Mouse (Mus musculus): ENCODE data around the gene Zfp800. TPM values are rescaled to one million over a fixed set of nuclear protein-coding genes. Genes with fewer than 3 reads are reported as not detected.

The Zfp800 gene
- polyA plus RNA-seq, 1 experiment from 2014 or later, result 23.3 TPM

GRCm38 (mm10) chr6:28396051-28396852 lies 1.6 kb downstream of the Zfp800 start:
- ATAC-seq (ENCODE audit: insufficient number of reproducible peaks, low FRiP score, low TSS enrichment, low read depth), result no peak
- 29% methylated on average over 15 of the region's 15 CpGs for WGBS
- Histone ChIP-seq H3K27me3 (peaks cover 25% of the 10 kb centered on the region), H3K4me2 (replicated peaks) (peak overlapping the region; percentile 89; the same call in 1 of the 2 replicates), H3K27ac (replicated peaks) (no peak overlapping the region), H3K36me3 (no peaks in the 10 kb centered on the region), H3K9ac (no peak overlapping the region), H3K4me3 (replicated peaks) (peak overlapping the region; percentile 45; the same call in 1 of the 2 replicates), H3K4me1 (peaks cover 6% of the 10 kb centered on the region; the same call in 1 of the 2 replicates), H3K9me3 (replicated peaks) (peaks cover 3% of the 10 kb centered on the region; the same call in 1 of the 2 replicates)

- ATAC-seq (ENCODE audit: insufficient number of reproducible peaks, low FRiP score, low TSS enrichment, low read depth), result no peak
- H3K4me3 ChIP-seq (replicated peaks), result no peak overlapping the region
- no peak overlapping the region for H3K9ac ChIP-seq
- no peaks in the 10 kb centered on the region; the same call in 1 of the 2 replicates for H3K27me3 ChIP-seq
- no peaks in the 10 kb centered on the region for H3K4me1 ChIP-seq
- H3K4me2 ChIP-seq (replicated peaks), result no peak overlapping the region
- 83% methylated on average over 3 of the region's 3 CpGs for WGBS
- H3K27ac ChIP-seq (replicated peaks), result no peak overlapping the region
- H3K36me3 ChIP-seq, result no peaks in the 10 kb centered on the region
- no peaks in the 10 kb centered on the region for H3K9me3 ChIP-seq (replicated peaks)
Measured at GRCm38 (mm10) chr6:28389038-28389437, 8.8 kb downstream of the Zfp800 start.

- no peak for ATAC-seq (ENCODE audit: insufficient number of reproducible peaks, low FRiP score, low TSS enrichment, low read depth)
- no peak overlapping the region for H3K9ac ChIP-seq
- 68% methylated on average over 3 of the region's 3 CpGs for WGBS
- H3K4me2 ChIP-seq (replicated peaks), result no peak overlapping the region
- no peak overlapping the region for H3K27ac ChIP-seq (replicated peaks)
- H3K4me1 ChIP-seq, result no peaks in the 10 kb centered on the region
- H3K36me3 ChIP-seq, result no peaks in the 10 kb centered on the region
- no peaks in the 10 kb centered on the region for H3K9me3 ChIP-seq (replicated peaks)
- no peaks in the 10 kb centered on the region for H3K27me3 ChIP-seq
- H3K4me3 ChIP-seq (replicated peaks), result no peak overlapping the region
Measured at GRCm38 (mm10) chr6:28385169-28385568, 12.6 kb downstream of the Zfp800 start.

GRCm38 (mm10) chr6:28381983-28382382 lies 15.8 kb downstream of the Zfp800 start:
- Histone ChIP-seq H3K27me3 (no peaks in the 10 kb centered on the region), H3K9ac (no peak overlapping the region), H3K4me3 (replicated peaks) (no peak overlapping the region), H3K27ac (replicated peaks) (no peak overlapping the region), H3K4me1 (no peaks in the 10 kb centered on the region), H3K4me2 (replicated peaks) (no peak overlapping the region), H3K9me3 (replicated peaks) (no peaks in the 10 kb centered on the region), H3K36me3 (no peaks in the 10 kb centered on the region)
- no peak for ATAC-seq (ENCODE audit: insufficient number of reproducible peaks, low FRiP score, low TSS enrichment, low read depth)
- 20% methylated on average over 4 of the region's 4 CpGs for WGBS

- Histone ChIP-seq H3K9me3 (replicated peaks) (no peaks in the 10 kb centered on the region), H3K4me1 (no peaks in the 10 kb centered on the region), H3K9ac (no peak overlapping the region), H3K36me3 (no peaks in the 10 kb centered on the region), H3K27me3 (no peaks in the 10 kb centered on the region), H3K4me3 (replicated peaks) (no peak overlapping the region), H3K27ac (replicated peaks) (no peak overlapping the region), H3K4me2 (replicated peaks) (no peak overlapping the region)
- no peak for ATAC-seq (ENCODE audit: insufficient number of reproducible peaks, low FRiP score, low TSS enrichment, low read depth)
- 74% methylated on average over 6 of the region's 6 CpGs for WGBS
Measured at GRCm38 (mm10) chr6:28369966-28370683, 27.7 kb downstream of the Zfp800 start.

- Histone ChIP-seq H3K27ac (replicated peaks) (no peak overlapping the region), H3K4me1 (no peaks in the 10 kb centered on the region), H3K9ac (no peak overlapping the region), H3K4me2 (replicated peaks) (no peak overlapping the region), H3K27me3 (no peaks in the 10 kb centered on the region), H3K9me3 (replicated peaks) (no peaks in the 10 kb centered on the region), H3K36me3 (no peaks in the 10 kb centered on the region), H3K4me3 (replicated peaks) (no peak overlapping the region)
- no peak for ATAC-seq (ENCODE audit: insufficient number of reproducible peaks, low FRiP score, low TSS enrichment, low read depth)
- WGBS, result 84% methylated on average over 9 of the region's 9 CpGs
Measured at GRCm38 (mm10) chr6:28367575-28367974, 30.2 kb downstream of the Zfp800 start.

- Histone ChIP-seq H3K4me2 (replicated peaks) (no peak overlapping the region), H3K36me3 (no peaks in the 10 kb centered on the region), H3K9me3 (replicated peaks) (no peaks in the 10 kb centered on the region), H3K27me3 (no peaks in the 10 kb centered on the region), H3K4me3 (replicated peaks) (no peak overlapping the region), H3K27ac (replicated peaks) (no peak overlapping the region), H3K9ac (no peak overlapping the region), H3K4me1 (no peaks in the 10 kb centered on the region)
- no peak for ATAC-seq (ENCODE audit: insufficient number of reproducible peaks, low FRiP score, low TSS enrichment, low read depth)
- 62% methylated on average over 3 of the region's 3 CpGs for WGBS
Measured at GRCm38 (mm10) chr6:28351066-28351465, 46.7 kb downstream of the Zfp800 start.

- no peaks in the 10 kb centered on the region for H3K4me1 ChIP-seq
- H3K36me3 ChIP-seq, result no peaks in the 10 kb centered on the region
- no peak overlapping the region for H3K27ac ChIP-seq (replicated peaks)
- H3K9ac ChIP-seq, result no peak overlapping the region
- H3K27me3 ChIP-seq, result no peaks in the 10 kb centered on the region
- no peak overlapping the region for H3K4me3 ChIP-seq (replicated peaks)
- no peak for ATAC-seq (ENCODE audit: insufficient number of reproducible peaks, low FRiP score, low TSS enrichment, low read depth)
- no peaks in the 10 kb centered on the region for H3K9me3 ChIP-seq (replicated peaks)
- no peak overlapping the region for H3K4me2 ChIP-seq (replicated peaks)
Measured at GRCm38 (mm10) chr6:28345677-28346076, 52.1 kb downstream of the Zfp800 start.

GRCm38 (mm10) chr6:28345181-28345580 lies 52.6 kb downstream of the Zfp800 start:
- H3K9me3 ChIP-seq (replicated peaks), result no peaks in the 10 kb centered on the region
- H3K9ac ChIP-seq, result no peak overlapping the region
- H3K4me3 ChIP-seq (replicated peaks), result no peak overlapping the region
- H3K4me1 ChIP-seq, result no peaks in the 10 kb centered on the region
- no peak overlapping the region for H3K27ac ChIP-seq (replicated peaks)
- H3K27me3 ChIP-seq, result no peaks in the 10 kb centered on the region
- H3K36me3 ChIP-seq, result no peaks in the 10 kb centered on the region
- WGBS, result 33% methylated on average over 7 of the region's 7 CpGs
- H3K4me2 ChIP-seq (replicated peaks), result no peak overlapping the region
- ATAC-seq (ENCODE audit: insufficient number of reproducible peaks, low FRiP score, low TSS enrichment, low read depth), result no peak

GRCm38 (mm10) chr6:28342863-28343262 lies 54.9 kb downstream of the Zfp800 start:
- no peak overlapping the region for H3K4me2 ChIP-seq (replicated peaks)
- H3K9me3 ChIP-seq (replicated peaks), result no peaks in the 10 kb centered on the region
- H3K36me3 ChIP-seq, result no peaks in the 10 kb centered on the region
- H3K4me1 ChIP-seq, result no peaks in the 10 kb centered on the region
- ATAC-seq (ENCODE audit: insufficient number of reproducible peaks, low FRiP score, low TSS enrichment, low read depth), result no peak
- H3K27ac ChIP-seq (replicated peaks), result no peak overlapping the region
- no peak overlapping the region for H3K9ac ChIP-seq
- no peaks in the 10 kb centered on the region for H3K27me3 ChIP-seq
- 78% methylated on average over 5 of the region's 5 CpGs for WGBS
- no peak overlapping the region for H3K4me3 ChIP-seq (replicated peaks)

GRCm38 (mm10) chr6:28341174-28341573 lies 56.6 kb downstream of the Zfp800 start:
- Histone ChIP-seq H3K27ac (replicated peaks) (no peak overlapping the region), H3K4me2 (replicated peaks) (no peak overlapping the region), H3K27me3 (no peaks in the 10 kb centered on the region), H3K9ac (no peak overlapping the region), H3K4me1 (no peaks in the 10 kb centered on the region), H3K9me3 (replicated peaks) (no peaks in the 10 kb centered on the region), H3K36me3 (no peaks in the 10 kb centered on the region), H3K4me3 (replicated peaks) (no peak overlapping the region)
- ATAC-seq (ENCODE audit: insufficient number of reproducible peaks, low FRiP score, low TSS enrichment, low read depth), result no peak
- 93% methylated on average over 4 of the region's 4 CpGs for WGBS

Measured in embryonic facial prominence, embryonic 15.5 days (tissue).